Mouse (Mus musculus) bone marrow, adult 2 months (tissue): ENCODE measurements around the gene Cacnb1. TPM values are rescaled to one million over a fixed set of nuclear protein-coding genes. Genes with fewer than 3 reads are reported as not detected.

ENCODE experiments used
- H3K27ac ChIP-seq: fragments of 200-500 bp; 2 replicates; pipeline ENCODE4 v1.5.1; 2012; ENCODE audit warnings: low read depth, mild to moderate bottlenecking, control low read depth, inconsistent platforms, low read length; ENCODE audit not compliant: control insufficient read depth, poor library complexity, insufficient read depth
- H3K4me1 ChIP-seq: fragments of 200-500 bp; 2 replicates; pipeline ENCODE4 v1.6.1; 2011; ENCODE audit warnings: low read length; ENCODE audit not compliant: control insufficient read depth, insufficient read depth
- H3K4me3 ChIP-seq: fragments of 200-500 bp; replicated peaks from 2 replicates; pipeline ENCODE3; 2011; ENCODE audit warnings: mild to moderate bottlenecking, low read depth, low read length, control low read depth; ENCODE audit not compliant: control insufficient read depth
- CTCF ChIP-seq: fragments of 200-500 bp; IDR thresholded peaks from 2 replicates; pipeline ENCODE4 v1.5.1; 2011; ENCODE audit warnings: low read length, control low read depth; ENCODE audit not compliant: control insufficient read depth, insufficient read depth
- POLR2A ChIP-seq: fragments of 200-500 bp; IDR thresholded peaks from 2 replicates; pipeline ENCODE4 v1.6.1; 2011; ENCODE audit warnings: low read depth, mild to moderate bottlenecking, control low read depth, low read length, borderline replicate concordance; ENCODE audit not compliant: control insufficient read depth
- WGBS: fragments of 180-500 bp; shearing (Covaris S2); methylation state at CpG from one replicate; pipeline ENCODE4 v1.1.7; 2018; 5-methylcytosine and 5-hydroxymethylcytosine counted together
- polyA plus RNA-seq: library from polyadenylated mRNA; stranded (reverse); fragments of >200 nt; gene quantifications from 2 replicates; pipeline ENCODE4 v1.2.4, GENCODE M21; 2011; ENCODE audit warnings: low replicate concordance; ENCODE audit not compliant: missing spikeins, insufficient read depth, insufficient read length

Gene Cacnb1
- polyA plus RNA-seq, 1 experiment, result 5.3 TPM

DNA sequence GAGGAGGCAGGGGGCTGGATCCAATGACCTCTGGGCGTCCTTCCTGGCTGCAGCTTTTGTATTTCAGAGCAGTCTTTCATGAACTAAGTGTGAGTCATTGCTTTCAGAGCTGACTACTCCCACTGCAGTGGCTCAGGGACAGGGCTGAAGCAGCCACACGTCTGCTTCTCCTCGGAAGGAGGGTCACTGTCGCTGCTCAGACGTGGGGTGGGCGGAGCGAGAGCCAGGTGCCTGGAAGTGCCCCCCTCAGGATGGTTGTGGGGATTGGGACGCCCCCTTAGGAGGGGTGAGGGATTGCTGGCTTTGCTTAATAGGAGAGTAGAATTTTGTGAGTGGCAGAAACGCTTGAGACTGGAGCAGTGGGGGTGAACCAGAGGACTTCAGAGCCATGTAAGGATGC lies 34.6 kb upstream of the Cacnb1 start:
- H3K4me1 ChIP-seq, result no peaks in the 10 kb centered on the region
- H3K4me3 ChIP-seq, result no peak overlapping the region
- no peak overlapping the region for H3K27ac ChIP-seq
- WGBS, result 30% methylated on average over 9 of the region's 9 CpGs
- TF ChIP-seq CTCF (no peak), POLR2A (no peak)

DNA sequence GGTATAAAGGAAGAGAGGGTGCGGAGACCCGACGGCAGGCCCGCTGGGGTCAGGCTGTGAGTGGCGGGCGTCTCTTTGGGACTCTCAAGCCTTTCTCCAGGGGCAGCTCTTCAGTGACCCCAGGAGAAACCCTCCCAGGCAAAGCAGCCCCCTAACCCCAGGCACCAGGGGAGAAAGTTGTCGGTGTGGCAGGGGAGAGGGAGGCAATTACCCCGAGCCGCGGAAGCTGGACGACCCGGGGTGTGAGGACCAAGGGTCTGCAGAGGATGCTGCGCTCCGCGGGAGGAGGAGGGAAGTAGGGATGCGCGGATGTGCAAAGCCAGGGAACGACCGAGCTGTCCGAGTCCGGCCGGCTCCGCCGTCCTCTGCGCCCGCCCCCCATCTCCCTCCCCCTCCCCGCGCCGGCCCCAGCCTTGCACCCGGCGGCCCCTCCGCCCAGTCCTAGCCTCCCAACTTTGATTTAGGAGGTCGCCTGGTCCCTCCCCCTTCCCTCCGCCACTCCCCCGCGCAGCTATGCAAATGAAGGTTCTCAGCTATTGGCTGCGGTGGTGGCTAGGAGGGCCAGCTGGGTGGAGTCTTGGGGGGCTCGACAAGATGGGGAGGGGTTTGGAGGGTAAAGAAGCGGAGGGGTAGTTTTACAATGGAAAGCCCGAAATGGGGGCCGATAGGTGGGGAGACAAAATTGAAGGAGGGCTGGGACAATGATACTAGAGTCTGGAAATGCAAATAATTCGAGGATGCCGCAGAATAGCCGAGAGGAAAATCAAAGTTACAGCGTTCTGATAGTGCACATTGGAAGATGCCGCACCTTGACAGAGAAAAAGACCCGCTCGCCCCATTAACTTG lies 30.4 kb upstream of the Cacnb1 start, which contains the start of gene Stac2:
Gene Stac2 (minus strand): TSS at position 474 of the 846 bp plus-strand sequence.
- no peak for TF ChIP-seq CTCF
- TF ChIP-seq POLR2A, result no peak
- Histone ChIP-seq H3K27ac (peak within 1 kb of the TSS; percentile 20; the same call in 1 of the 2 replicates), H3K4me3 (peak within 1 kb of the TSS; percentile 47), H3K4me1 (peaks cover 3% of the 10 kb centered on the region)
- 4% methylated on average over 44 of the region's 48 CpGs for WGBS

DNA sequence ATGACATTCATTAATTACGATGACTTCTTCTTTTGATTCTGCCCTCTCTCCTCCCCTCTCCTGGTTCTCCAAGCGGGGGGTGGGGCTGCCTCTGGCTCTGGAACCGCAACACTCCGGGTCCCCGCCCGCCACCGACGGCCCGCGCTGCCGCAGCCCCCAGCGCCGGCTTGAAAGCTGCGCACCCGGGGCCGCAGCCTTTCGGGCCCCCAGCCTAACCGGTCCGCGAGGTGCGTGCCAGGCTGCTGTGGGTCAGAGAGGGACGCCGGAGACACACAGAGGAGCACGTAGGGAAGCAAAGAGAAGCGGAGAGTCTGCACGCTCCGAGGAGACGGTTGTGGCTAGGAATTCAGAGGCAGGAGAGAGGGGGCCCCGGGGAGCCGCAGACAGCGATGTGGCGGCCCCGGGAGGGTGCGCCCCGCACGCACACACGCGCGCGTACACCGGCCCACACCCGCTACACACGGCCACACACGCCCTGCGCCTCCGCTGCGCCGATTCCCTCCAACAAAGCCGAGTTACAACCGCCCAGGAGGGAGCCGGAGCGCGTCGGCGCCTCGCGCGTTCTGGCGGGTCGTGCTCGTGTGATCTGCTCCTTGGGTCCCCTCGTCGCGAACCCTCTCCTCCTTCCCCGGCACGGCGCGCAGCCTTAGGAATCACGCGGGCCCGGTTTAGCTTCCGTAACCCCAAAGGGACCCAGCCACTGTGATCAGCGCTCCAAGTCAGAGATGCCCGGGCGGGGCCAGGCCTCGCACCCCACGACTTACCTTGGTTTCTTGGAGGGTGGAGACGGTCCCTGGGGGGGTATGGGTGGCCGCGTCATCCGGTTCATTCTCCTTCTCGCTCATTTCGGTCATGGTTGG lies 29.5 kb upstream of the Cacnb1 start:
- 1% methylated on average over 83 of the region's 83 CpGs for WGBS
- Histone ChIP-seq H3K4me3 (peak overlapping the region; percentile 47), H3K27ac (peak overlapping the region; percentile 20; the same call in 1 of the 2 replicates), H3K4me1 (peaks cover 3% of the 10 kb centered on the region)
- TF ChIP-seq CTCF (no peak), POLR2A (no peak)

DNA sequence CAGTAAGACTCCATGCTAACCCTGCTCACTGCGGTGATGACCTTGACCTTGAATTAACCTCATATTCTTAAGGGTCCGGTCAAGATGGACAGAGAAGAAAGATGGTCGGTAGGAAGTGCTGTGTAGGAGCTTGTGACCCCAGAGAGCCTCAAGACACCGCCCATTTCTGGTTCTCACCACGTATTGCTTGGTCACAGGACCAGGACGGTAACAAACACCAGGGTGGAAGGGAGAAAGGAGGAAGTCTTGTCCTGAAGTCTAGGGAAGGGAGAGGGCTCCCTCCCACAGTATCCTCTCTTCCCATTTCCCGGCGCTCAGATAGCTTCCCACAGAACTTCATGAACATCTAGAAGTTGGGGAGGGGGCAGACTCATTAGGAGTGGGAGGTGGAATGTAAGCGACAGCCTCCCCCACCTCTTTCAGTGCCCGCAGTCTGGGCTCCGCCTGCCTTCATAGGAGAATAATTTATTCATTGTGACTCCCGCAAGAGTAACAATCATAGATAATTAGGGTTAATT lies 28.8 kb upstream of the Cacnb1 start:
- H3K27ac ChIP-seq, result no peak overlapping the region
- 11% methylated on average over 12 of the region's 12 CpGs for WGBS
- no peak overlapping the region for H3K4me3 ChIP-seq
- H3K4me1 ChIP-seq, result peaks cover 3% of the 10 kb centered on the region
- no peak for TF ChIP-seq POLR2A
- no peak for TF ChIP-seq CTCF

DNA sequence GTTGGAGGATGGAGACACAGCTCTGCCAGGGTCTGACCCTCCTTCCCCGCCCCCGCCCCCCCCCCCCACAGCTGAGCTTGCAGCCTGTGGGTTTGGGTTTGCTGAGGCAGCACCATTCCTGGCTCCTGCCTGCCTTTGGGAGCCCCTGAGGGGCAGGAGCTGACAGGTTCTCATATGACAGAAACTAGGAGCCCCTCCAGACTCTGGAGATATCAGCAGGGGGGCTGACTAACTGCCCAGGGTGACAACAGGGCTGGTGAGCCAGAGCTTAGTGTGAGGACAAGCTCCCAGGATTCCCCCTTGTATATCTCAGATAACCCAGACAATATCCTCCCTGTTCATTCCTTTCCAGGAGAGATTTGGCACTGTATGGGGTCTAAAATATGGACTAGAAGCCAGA lies 28.1 kb upstream of the Cacnb1 start:
- no peak overlapping the region for H3K4me3 ChIP-seq
- 40% methylated on average over 2 of the region's 2 CpGs for WGBS
- H3K4me1 ChIP-seq, result peaks cover 3% of the 10 kb centered on the region
- no peak overlapping the region for H3K27ac ChIP-seq
- TF ChIP-seq CTCF (no peak), POLR2A (no peak)

DNA sequence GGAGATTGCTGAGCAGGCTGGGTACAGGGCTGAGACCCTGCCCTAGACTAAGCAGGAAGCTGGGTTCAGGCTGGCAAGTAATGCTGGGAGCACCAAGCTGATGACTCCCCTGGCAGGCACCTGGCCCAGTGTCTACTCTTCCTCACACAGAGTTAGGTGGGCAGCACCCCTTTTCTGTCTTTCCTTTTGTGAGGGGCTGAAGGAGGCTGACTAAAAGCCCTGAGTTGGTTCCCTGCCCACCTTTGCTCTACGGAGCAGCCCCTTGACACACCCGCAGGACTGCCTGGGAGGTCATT lies 27.6 kb upstream of the Cacnb1 start:
- WGBS, result 76% methylated on average over 2 of the region's 2 CpGs
- peak overlapping the region; percentile 14; the same call in 1 of the 2 replicates for H3K27ac ChIP-seq
- no peak overlapping the region for H3K4me3 ChIP-seq
- TF ChIP-seq POLR2A (no peak), CTCF (no peak)
- peaks cover 3% of the 10 kb centered on the region for H3K4me1 ChIP-seq

DNA sequence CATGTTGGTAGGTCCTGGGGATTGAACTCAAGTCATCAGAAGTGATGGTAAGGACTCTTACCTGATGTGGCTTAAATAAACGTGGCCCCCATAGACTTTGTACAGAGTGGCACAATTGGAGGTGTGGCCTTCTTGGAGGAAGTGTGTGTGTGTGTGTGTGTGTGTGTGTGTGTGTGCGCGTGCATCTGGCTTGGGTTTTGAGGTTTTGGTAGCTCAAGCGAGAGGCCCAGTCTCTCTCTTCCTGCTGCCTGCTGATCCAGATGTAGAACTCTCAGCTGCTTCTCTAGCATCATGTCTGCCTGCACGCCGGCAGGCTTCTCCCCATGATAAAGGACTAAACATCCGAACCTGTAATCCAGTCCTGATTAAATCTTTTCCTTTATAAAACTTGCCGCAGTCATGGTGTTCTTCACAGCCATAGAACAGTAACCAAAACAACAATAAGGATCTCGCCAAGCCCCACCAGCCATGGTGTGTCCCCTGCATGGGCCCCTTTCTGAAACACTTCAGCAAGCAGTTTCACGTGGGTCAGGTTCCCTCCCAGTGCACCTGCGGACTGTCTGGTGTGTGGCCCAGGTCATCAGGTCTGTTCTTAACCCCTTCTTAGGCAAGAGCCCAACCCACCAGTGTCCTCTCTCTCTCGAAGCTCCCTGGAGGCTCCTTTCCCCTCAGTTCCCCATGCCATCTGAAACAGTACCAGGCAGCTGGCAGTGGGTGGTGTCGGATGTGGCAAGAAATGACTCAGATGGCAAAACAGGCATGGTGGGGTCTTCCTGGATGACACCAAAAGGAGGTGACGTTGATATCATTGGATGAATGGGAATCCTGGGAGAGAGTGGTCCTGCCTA lies 27.1 kb upstream of the Cacnb1 start:
- peak overlapping the region; percentile 14; the same call in 1 of the 2 replicates for H3K27ac ChIP-seq
- TF ChIP-seq POLR2A, result no peak
- no peak for TF ChIP-seq CTCF
- peaks cover 3% of the 10 kb centered on the region for H3K4me1 ChIP-seq
- 11% methylated on average over 14 of the region's 14 CpGs for WGBS
- no peak overlapping the region for H3K4me3 ChIP-seq

DNA sequence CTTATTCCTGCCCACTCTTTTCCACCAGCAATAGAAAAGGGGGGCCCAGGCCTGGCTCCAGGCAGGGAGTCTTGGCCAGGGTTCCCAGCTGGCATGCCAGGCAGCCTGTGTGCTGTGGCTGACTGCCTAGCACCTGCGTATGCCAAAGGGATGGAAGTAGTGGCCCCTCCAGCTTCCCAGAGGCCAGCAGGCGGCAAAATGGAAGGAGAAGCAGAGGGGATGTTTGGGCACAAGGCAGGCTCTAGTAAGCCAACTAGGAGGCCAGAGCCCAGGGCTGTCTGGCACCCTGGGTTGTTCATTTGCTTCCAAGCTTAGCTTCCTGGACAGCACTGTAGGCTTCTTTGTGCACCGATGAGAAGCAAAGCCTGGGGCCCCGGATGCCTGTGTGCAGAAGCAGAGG lies 24.9 kb upstream of the Cacnb1 start:
- no peak overlapping the region for H3K27ac ChIP-seq
- no peak for TF ChIP-seq CTCF
- no peak for TF ChIP-seq POLR2A
- WGBS, result 62% methylated on average over 4 of the region's 4 CpGs
- peaks cover 3% of the 10 kb centered on the region for H3K4me1 ChIP-seq
- H3K4me3 ChIP-seq, result no peak overlapping the region
